Mouse (Mus musculus) left cerebral cortex, postnatal 25 days (tissue): ENCODE results near the gene Iqck. TPM values are rescaled to one million over a fixed set of nuclear protein-coding genes. Genes with fewer than 3 reads are reported as not detected.

Experiments used
- DNase-seq, 2 experiments: peaks; one replicate each; pipeline ENCODE4 v3.0.0; 2022; ENCODE audit warnings: low spot score in 2 of 2, mixed read lengths in 1 of 2
- intact Hi-C: fragments of 180-260 bp; cut with DNase I; formaldehyde crosslinking; loops from one replicate; pipeline ENCODE4 v1.15.1; 2025
- total RNA-seq, 2 experiments: library from RNA; stranded (reverse); gene quantifications; 2 replicates each; pipeline ENCODE4 v1.2.3; 2021

Iqck gene
- total RNA-seq, 2 experiments from 2014 or later: 3.1 to 3.5 TPM

DNA sequence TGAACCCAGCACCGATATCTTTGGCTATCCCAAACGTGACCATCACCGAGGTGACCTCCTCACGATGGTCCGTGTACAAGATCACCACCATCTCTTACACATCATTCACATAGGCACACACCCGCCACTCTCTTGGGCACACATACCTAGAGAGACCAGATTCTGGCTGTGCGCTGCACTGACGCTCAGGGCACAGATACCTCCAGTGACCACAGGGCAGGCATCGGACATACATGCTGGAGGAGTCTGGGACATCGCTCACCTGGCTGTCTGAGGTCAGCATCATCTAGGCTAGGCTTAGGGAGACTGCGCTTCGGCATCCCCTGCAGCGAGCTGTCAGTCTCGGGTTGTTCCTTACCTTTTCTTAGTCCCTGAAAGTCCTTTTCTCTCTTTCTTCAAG, 140.1 kb downstream of the Iqck start:
- no peak for DNase-seq

GRCm38 (mm10) chr7:118996137-118996837, 140.7 kb downstream of the Iqck start:
- peak; percentile 85 to 91 for DNase-seq
- intact Hi-C loops: loop anchor here (1.0 to 5.0 kb wide), 2 partner anchors 119 to 230 kb away; no protein-coding TSS in a partner anchor

More for the DNA sequence above, 140.1 kb downstream of the Iqck start:
- intact Hi-C loops: loop anchor here (1.0 to 5.0 kb wide), 2 partner anchors 118 to 229 kb away; no protein-coding TSS in a partner anchor

DNA sequence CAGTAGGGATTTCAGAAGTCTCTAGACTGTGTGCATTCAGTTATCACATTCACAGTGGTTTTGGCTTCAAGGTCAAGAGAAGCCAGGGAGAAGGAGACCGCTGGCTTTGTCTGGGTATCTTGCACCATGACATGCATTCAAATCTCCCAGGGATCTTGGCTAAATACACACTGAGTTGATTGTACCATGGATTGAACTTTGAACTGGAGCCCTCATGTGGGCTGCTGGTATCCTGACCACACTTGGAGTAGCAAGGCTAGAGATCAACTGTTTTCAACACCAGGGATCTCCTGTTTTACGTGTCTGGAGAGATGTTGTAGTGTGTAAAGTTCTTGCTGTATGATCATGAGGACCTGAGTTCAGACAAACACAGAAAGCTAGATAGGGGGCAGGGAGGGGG, 144.3 kb downstream of the Iqck start:
- intact Hi-C loops: loop anchor here (5.0 kb wide), 1 partner anchor 123 kb away; no protein-coding TSS in a partner anchor
- DNase-seq: no peak

DNA sequence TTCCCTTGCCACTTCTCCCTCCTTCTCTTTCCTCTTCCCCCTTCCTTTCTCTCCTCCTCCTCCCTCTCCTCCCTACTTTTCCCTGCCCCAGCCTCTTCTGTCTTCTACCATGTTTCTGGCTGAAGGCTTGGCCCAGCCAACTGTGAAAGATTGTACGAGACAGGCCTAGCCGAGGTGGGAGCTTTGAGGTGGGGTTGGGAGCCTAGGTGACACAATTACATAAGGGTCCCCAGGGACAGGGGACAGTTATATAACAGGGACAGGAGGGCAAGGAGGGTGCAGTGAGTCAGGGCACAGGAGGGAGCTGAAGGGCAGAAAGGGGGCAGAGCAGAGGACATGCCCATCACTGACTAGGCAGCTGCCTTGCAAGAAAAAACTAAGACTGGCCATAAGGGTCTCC, 146.4 kb downstream of the Iqck start:
- no peak for DNase-seq
- intact Hi-C loops: no loop called here

DNA sequence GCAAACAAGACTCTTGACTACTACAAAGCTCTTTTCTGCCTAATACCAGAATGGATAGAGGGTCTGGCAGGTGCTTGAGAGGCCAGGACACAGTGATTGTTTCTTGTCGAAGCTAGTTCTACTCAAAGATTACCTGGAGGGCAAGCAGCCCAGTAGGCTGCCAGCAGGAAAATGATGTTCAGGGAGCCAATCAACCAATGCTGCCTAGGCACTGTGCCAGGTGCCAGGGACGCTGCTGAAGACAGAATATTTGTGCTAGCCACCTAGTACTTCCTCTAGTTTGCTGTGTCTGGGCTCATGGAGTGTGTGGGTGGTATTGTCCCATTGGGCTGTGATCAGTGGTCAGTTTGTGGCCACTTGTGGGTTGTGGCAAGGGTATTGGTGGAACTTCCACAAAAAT, 146.9 kb downstream of the Iqck start:
- intact Hi-C loops: no loop called here
- no peak for DNase-seq

DNA sequence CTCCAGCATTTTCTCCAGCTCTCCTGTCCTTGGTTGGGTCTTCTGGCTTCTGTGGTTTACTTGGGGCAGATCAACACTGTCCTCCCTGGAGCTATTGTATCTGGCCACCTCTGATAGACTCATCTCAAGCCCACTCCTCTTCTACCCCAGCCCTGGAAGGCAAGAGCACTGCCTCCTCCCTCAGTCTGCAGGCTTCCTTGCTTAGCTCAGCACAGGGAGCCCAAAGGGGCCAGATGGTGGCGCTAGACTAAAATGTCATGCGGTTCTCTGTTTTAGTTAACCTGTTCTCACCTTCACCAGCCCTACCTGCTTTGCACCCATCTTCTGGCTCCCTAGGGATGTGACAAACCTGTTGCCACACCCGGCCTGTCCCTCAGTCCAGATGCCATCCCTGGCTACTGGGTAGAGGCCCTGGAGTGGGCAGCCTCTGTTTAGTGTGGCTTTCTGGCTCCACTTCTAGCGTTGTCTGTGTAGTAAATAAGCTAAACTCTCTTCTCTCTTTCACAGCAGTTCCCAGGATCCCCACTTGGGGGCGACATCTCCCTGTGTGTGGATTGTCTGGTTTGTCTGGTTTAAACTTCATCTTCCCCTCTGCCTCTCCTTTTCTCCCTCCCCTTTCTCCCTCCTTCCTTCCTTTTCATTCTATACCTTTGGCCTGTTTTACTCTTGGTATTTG, 155.4 kb downstream of the Iqck start:
- intact Hi-C loops: loop anchor here (1.0 kb wide), 1 partner anchor 504 kb away; no protein-coding TSS in a partner anchor
- peak; percentile 77 to 81 for DNase-seq

- DNase-seq: peak in 1 of 2 experiments; percentile 49
- intact Hi-C loops: no loop called here
Observed at GRCm38 (mm10) chr7:119015736-119016135, 160.2 kb downstream of the Iqck start.

- intact Hi-C loops: no loop called here
- DNase-seq: peak; percentile 16 to 33
Observed at GRCm38 (mm10) chr7:119019537-119019936, 164.0 kb downstream of the Iqck start.

Other genes starting within 250 kb of the Iqck start
- 100 to 1,000 TPM; 288 TPM for gene Gde1, start 150.0 kb upstream of the Iqck start, total RNA-seq
- gene Ccp110, start 143.2 kb upstream of the Iqck start, total RNA-seq: 10 to 100 TPM; 44.5 to 47.7 TPM
- gene Vps35l, start 115.5 kb upstream of the Iqck start, total RNA-seq: 10 to 100 TPM; 51.2 to 58.2 TPM
- 10 to 100 TPM; 26.6 to 27.5 TPM for gene Knop1, start 502 bp downstream of the Iqck start, total RNA-seq
- 10 to 100 TPM; 98.0 to 99.8 TPM for gene Gprc5b, start 139.5 kb downstream of the Iqck start, total RNA-seq